Mouse (Mus musculus): Measurements from ENCODE around the gene Plpp7.

The Plpp7 gene

GRCm38 (mm10) chr2:32095351-32096121 is at the start of gene Plpp7:
Gene Plpp7 (plus strand): TSS chr2:32095528.
- DNase-seq (ENCODE audit: inconsistent ontology term) = peak; percentile 81

GRCm38 (mm10) chr2:32046009-32046408 is 49.3 kb upstream of the Plpp7 start:
- DNase-seq (ENCODE audit: inconsistent ontology term) = no peak

- DNase-seq (ENCODE audit: inconsistent ontology term) = no peak
Measured at GRCm38 (mm10) chr2:32047323-32047722, 48.0 kb upstream of the Plpp7 start.

- DNase-seq (ENCODE audit: inconsistent ontology term) = no peak
Measured at GRCm38 (mm10) chr2:32051791-32052190, 43.5 kb upstream of the Plpp7 start.

GRCm38 (mm10) chr2:32052418-32052817 is 42.9 kb upstream of the Plpp7 start:
- DNase-seq (ENCODE audit: inconsistent ontology term) = no peak

GRCm38 (mm10) chr2:32055357-32055965 is 39.9 kb upstream of the Plpp7 start:
- no peak for DNase-seq (ENCODE audit: inconsistent ontology term)

- no peak for DNase-seq (ENCODE audit: inconsistent ontology term)
Measured at GRCm38 (mm10) chr2:32056524-32056923, 38.8 kb upstream of the Plpp7 start.

GRCm38 (mm10) chr2:32057360-32057759 is 38.0 kb upstream of the Plpp7 start:
- DNase-seq (ENCODE audit: inconsistent ontology term) = no peak

- no peak for DNase-seq (ENCODE audit: inconsistent ontology term)
Measured at GRCm38 (mm10) chr2:32057794-32058193, 37.5 kb upstream of the Plpp7 start.

- DNase-seq (ENCODE audit: inconsistent ontology term) = no peak
Measured at GRCm38 (mm10) chr2:32058241-32058640, 37.1 kb upstream of the Plpp7 start.

GRCm38 (mm10) chr2:32058716-32059115 is 36.6 kb upstream of the Plpp7 start:
- no peak for DNase-seq (ENCODE audit: inconsistent ontology term)

- no peak for DNase-seq (ENCODE audit: inconsistent ontology term)
Measured at GRCm38 (mm10) chr2:32059613-32060012, 35.7 kb upstream of the Plpp7 start.

- no peak for DNase-seq (ENCODE audit: inconsistent ontology term)
Measured at GRCm38 (mm10) chr2:32060228-32060805, 35.0 kb upstream of the Plpp7 start.

GRCm38 (mm10) chr2:32061189-32061588 is 34.1 kb upstream of the Plpp7 start:
- DNase-seq (ENCODE audit: inconsistent ontology term) = peak; percentile 14

- DNase-seq (ENCODE audit: inconsistent ontology term) = no peak
Measured at GRCm38 (mm10) chr2:32061722-32062505, 33.4 kb upstream of the Plpp7 start.

GRCm38 (mm10) chr2:32062626-32063410 is 32.5 kb upstream of the Plpp7 start:
- DNase-seq (ENCODE audit: inconsistent ontology term) = no peak

GRCm38 (mm10) chr2:32063451-32064151 is 31.7 kb upstream of the Plpp7 start:
- DNase-seq (ENCODE audit: inconsistent ontology term) = no peak

- DNase-seq (ENCODE audit: inconsistent ontology term) = no peak
Measured at GRCm38 (mm10) chr2:32064913-32065312, 30.4 kb upstream of the Plpp7 start.

- DNase-seq (ENCODE audit: inconsistent ontology term) = no peak
Measured at GRCm38 (mm10) chr2:32065371-32065791, 29.9 kb upstream of the Plpp7 start.

- no peak for DNase-seq (ENCODE audit: inconsistent ontology term)
Measured at GRCm38 (mm10) chr2:32066005-32066404, 29.3 kb upstream of the Plpp7 start.
